Mouse (Mus musculus): Measurements from ENCODE around the gene Plxdc1. TPM values are rescaled to one million over a fixed set of nuclear protein-coding genes. Genes with fewer than 3 reads are reported as not detected.

Gene Plxdc1
- polyA plus RNA-seq, 1 experiment from 2014 or later = 0.18 TPM

GRCm38 (mm10) chr11:97928905-97929304 lies 57.3 kb downstream of the Plxdc1 start:
- Histone ChIP-seq H3K36me3 (no peaks in the 10 kb centered on the region), H3K4me1 (no peaks in the 10 kb centered on the region), H3K27me3 (no peaks in the 10 kb centered on the region), H3K27ac (no peak overlapping the region), H3K4me2 (no peak overlapping the region), H3K9ac (no peak overlapping the region), H3K9me3 (no peaks in the 10 kb centered on the region), H3K4me3 (no peak overlapping the region)
- WGBS = 66% methylated on average over 4 of the region's 4 CpGs
- ATAC-seq (ENCODE audit: insufficient number of reproducible peaks, insufficient read depth, low FRiP score, low TSS enrichment, low read depth) = no peak

DNA sequence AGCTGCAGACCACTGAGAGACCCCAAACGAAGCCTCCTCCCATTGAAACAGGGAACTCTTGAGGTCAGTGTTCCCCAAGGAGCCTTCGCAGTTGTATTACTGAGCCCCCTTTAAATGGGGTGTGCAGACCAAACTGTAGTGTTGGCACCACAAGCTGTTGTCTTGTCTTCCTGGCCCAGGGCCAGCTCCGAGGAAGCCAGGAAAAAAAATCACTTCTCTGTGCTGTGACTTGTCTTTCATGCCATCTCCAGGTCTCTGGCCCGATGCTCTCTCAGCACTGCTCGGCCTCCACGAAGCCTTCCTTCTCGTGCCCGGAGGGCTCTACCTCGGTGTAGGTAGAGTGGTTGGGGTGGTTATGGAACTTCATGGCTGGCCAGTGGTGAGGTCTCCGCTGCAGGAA lies 62.0 kb downstream of the Plxdc1 start:
- Histone ChIP-seq H3K27me3 (no peaks in the 10 kb centered on the region), H3K4me1 (no peaks in the 10 kb centered on the region), H3K4me3 (no peak overlapping the region), H3K27ac (no peak overlapping the region), H3K9me3 (no peaks in the 10 kb centered on the region), H3K36me3 (no peaks in the 10 kb centered on the region), H3K4me2 (no peak overlapping the region), H3K9ac (no peak overlapping the region)
- 90% methylated on average over 10 of the region's 10 CpGs for WGBS
- ATAC-seq (ENCODE audit: insufficient number of reproducible peaks, insufficient read depth, low FRiP score, low TSS enrichment, low read depth) = no peak

DNA sequence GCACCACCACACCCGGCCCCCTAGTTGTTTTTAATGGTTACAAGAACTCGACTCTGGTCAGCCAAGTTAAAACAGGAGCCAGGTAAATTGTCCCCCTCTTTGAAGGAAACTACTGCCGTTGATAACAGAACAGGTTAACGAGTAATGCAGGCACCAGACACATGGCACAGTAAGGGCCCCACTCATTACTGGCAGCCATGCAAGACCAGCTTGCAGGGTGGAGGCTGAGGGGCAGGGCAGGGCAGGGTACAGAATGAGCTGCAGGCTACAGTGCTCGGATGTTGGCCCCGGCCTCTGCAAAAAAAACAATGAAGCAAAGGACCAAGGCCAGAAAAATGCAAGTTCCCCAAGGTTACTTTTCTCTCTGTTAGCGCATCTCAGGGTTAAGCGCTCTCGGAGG lies 62.6 kb downstream of the Plxdc1 start:
- ATAC-seq (ENCODE audit: insufficient number of reproducible peaks, insufficient read depth, low FRiP score, low TSS enrichment, low read depth) = no peak
- Histone ChIP-seq H3K9me3 (no peaks in the 10 kb centered on the region), H3K27ac (no peak overlapping the region), H3K4me3 (no peak overlapping the region), H3K36me3 (no peaks in the 10 kb centered on the region), H3K4me2 (no peak overlapping the region), H3K27me3 (no peaks in the 10 kb centered on the region), H3K9ac (no peak overlapping the region), H3K4me1 (no peaks in the 10 kb centered on the region)
- 80% methylated on average over 9 of the region's 9 CpGs for WGBS

- Histone ChIP-seq H3K4me3 (no peak overlapping the region), H3K36me3 (no peaks in the 10 kb centered on the region), H3K27ac (no peak overlapping the region), H3K4me2 (no peak overlapping the region), H3K9ac (no peak overlapping the region), H3K9me3 (no peaks in the 10 kb centered on the region), H3K27me3 (no peaks in the 10 kb centered on the region), H3K4me1 (no peaks in the 10 kb centered on the region)
- WGBS = 88% methylated on average over 6 of the region's 6 CpGs
- no peak for ATAC-seq (ENCODE audit: insufficient number of reproducible peaks, insufficient read depth, low FRiP score, low TSS enrichment, low read depth)
Observed at GRCm38 (mm10) chr11:97915974-97916503, 70.2 kb downstream of the Plxdc1 start.

DNA sequence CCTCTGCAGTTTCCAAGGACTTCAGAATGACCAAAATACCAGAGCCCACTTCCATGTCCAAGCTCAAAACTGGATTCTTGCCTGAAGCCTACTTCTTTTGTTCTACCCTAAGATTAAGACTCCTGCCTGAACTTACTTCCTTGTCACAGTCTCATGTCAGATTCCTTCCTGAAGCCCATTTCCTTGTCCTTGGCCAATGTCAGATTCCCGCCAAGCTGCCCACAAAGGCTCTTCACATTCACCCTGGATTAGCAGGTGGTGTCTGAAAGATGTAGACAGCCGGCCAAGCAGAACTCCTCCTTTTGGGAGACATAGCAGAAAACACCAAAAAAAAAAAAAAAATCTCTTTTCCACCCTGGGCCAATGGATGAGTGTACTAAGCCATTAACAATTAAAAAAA lies 70.8 kb downstream of the Plxdc1 start:
- Histone ChIP-seq H3K27me3 (no peaks in the 10 kb centered on the region), H3K36me3 (no peaks in the 10 kb centered on the region), H3K9ac (no peak overlapping the region), H3K4me3 (no peak overlapping the region), H3K4me2 (no peak overlapping the region), H3K27ac (no peak overlapping the region), H3K9me3 (no peaks in the 10 kb centered on the region), H3K4me1 (no peaks in the 10 kb centered on the region)
- 90% methylated on average over 2 of the region's 2 CpGs for WGBS
- ATAC-seq (ENCODE audit: insufficient number of reproducible peaks, insufficient read depth, low FRiP score, low TSS enrichment, low read depth) = no peak

GRCm38 (mm10) chr11:97913111-97913510 lies 73.1 kb downstream of the Plxdc1 start:
- Histone ChIP-seq H3K36me3 (no peaks in the 10 kb centered on the region), H3K27me3 (no peaks in the 10 kb centered on the region), H3K4me1 (no peaks in the 10 kb centered on the region), H3K4me3 (no peak overlapping the region), H3K4me2 (no peak overlapping the region), H3K9me3 (no peaks in the 10 kb centered on the region), H3K27ac (no peak overlapping the region), H3K9ac (no peak overlapping the region)
- 87% methylated on average over 14 of the region's 14 CpGs for WGBS
- no peak for ATAC-seq (ENCODE audit: insufficient number of reproducible peaks, insufficient read depth, low FRiP score, low TSS enrichment, low read depth)

- no peak for ATAC-seq (ENCODE audit: insufficient number of reproducible peaks, insufficient read depth, low FRiP score, low TSS enrichment, low read depth)
- Histone ChIP-seq H3K4me2 (no peak overlapping the region), H3K9ac (no peak overlapping the region), H3K27ac (no peak overlapping the region), H3K4me3 (no peak overlapping the region), H3K36me3 (no peaks in the 10 kb centered on the region), H3K9me3 (no peaks in the 10 kb centered on the region), H3K4me1 (no peaks in the 10 kb centered on the region), H3K27me3 (0 out of 2 replicates have a peak, but pooled peaks cover 3% of the 10 kb centered on the region)
- 85% methylated on average over 11 of the region's 11 CpGs for WGBS
Observed at GRCm38 (mm10) chr11:97908634-97909348, 77.5 kb downstream of the Plxdc1 start.

GRCm38 (mm10) chr11:97907935-97908334 lies 78.3 kb downstream of the Plxdc1 start:
- no peak overlapping the region for H3K4me3 ChIP-seq
- no peak overlapping the region for H3K9ac ChIP-seq
- 80% methylated on average over 5 of the region's 5 CpGs for WGBS
- no peak for ATAC-seq (ENCODE audit: insufficient number of reproducible peaks, insufficient read depth, low FRiP score, low TSS enrichment, low read depth)
- H3K4me1 ChIP-seq = no peaks in the 10 kb centered on the region
- H3K27ac ChIP-seq = no peak overlapping the region
- H3K36me3 ChIP-seq = no peaks in the 10 kb centered on the region
- no peak overlapping the region for H3K4me2 ChIP-seq
- H3K27me3 ChIP-seq = 0 out of 2 replicates have a peak, but pooled peaks cover 3% of the 10 kb centered on the region
- no peaks in the 10 kb centered on the region for H3K9me3 ChIP-seq

DNA sequence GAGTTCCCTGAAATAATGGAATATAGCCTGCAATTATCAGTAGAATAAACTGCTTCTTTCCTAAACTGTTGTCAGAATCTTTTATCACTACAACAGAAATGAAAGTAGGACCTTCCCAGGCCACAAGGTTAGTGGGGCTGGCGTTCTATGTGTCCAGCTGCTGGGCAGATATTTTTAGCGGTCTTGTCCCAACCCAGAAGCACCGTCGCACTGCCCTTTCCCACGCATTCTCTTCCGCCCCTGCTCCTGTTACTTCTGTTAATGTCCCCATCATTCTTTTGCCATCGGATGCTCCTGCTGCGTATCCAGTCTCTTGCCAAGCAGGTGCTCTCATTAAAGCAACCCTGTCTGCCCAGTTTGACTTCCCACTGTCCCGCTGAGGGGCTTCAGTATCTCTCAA lies 79.3 kb downstream of the Plxdc1 start:
- WGBS = 90% methylated on average over 9 of the region's 9 CpGs
- no peak overlapping the region for H3K27ac ChIP-seq
- H3K4me2 ChIP-seq = no peak overlapping the region

DNA sequence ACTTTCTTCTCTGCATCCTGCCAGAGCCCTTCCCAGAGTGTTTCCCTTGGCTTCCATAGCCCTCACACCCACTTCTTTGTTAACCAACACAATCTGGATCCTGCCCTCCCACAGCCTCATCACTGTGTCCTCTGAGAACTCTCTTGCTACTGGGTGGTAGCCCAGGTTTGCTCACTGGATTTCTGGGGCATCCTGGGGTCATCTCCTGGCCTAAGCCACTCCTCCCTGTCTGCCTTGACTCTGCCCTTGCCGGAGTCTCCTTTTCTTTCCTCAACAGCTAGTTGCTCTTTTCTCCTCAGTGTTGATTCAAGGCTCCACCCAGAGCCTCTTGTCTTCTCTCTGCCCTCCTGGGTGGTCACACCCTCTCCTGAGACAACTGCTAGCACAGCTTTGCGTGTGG lies 80.3 kb downstream of the Plxdc1 start:
- no peaks in the 10 kb centered on the region for H3K9me3 ChIP-seq
- H3K27me3 ChIP-seq = 0 out of 2 replicates have a peak, but pooled peaks cover 3% of the 10 kb centered on the region
- H3K4me1 ChIP-seq = no peaks in the 10 kb centered on the region
- WGBS = 72% methylated on average over 2 of the region's 2 CpGs
- H3K4me2 ChIP-seq = no peak overlapping the region
- H3K4me3 ChIP-seq = no peak overlapping the region
- H3K27ac ChIP-seq = no peak overlapping the region
- H3K9ac ChIP-seq = no peak overlapping the region
- ATAC-seq (ENCODE audit: insufficient number of reproducible peaks, insufficient read depth, low FRiP score, low TSS enrichment, low read depth) = no peak
- no peaks in the 10 kb centered on the region for H3K36me3 ChIP-seq

More for the DNA sequence above, 79.3 kb downstream of the Plxdc1 start:
- no peaks in the 10 kb centered on the region for H3K9me3 ChIP-seq
- ATAC-seq (ENCODE audit: insufficient number of reproducible peaks, insufficient read depth, low FRiP score, low TSS enrichment, low read depth) = no peak
- H3K27me3 ChIP-seq = 0 out of 2 replicates have a peak, but pooled peaks cover 3% of the 10 kb centered on the region
- no peak overlapping the region for H3K9ac ChIP-seq
- no peak overlapping the region for H3K4me3 ChIP-seq
- H3K4me1 ChIP-seq = no peaks in the 10 kb centered on the region
- H3K36me3 ChIP-seq = no peaks in the 10 kb centered on the region

DNA sequence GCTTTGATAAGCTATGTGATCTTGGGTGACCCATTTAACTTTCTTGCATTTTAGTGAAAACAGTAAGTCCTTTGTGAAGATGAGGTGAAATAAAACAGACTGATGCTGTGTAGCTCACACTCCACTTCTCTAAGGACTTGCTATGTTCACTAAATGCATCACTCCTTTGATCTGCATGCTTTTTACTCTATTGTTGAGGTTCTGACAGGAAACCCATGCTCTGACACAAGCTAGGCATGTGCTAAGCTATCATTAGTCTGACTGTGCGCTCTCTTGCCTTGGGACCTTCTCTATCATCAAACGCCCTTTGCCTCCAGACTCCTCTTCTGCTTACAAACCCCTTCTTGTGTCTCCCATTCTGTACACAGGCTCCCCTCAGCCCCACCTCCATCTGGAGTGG lies 80.7 kb downstream of the Plxdc1 start:
- no peak overlapping the region for H3K27ac ChIP-seq
- H3K27me3 ChIP-seq = 0 out of 2 replicates have a peak, but pooled peaks cover 3% of the 10 kb centered on the region
- WGBS = 83% methylated on average over 2 of the region's 2 CpGs
- no peak for ATAC-seq (ENCODE audit: insufficient number of reproducible peaks, insufficient read depth, low FRiP score, low TSS enrichment, low read depth)
- no peak overlapping the region for H3K9ac ChIP-seq
- H3K4me1 ChIP-seq = no peaks in the 10 kb centered on the region
- H3K36me3 ChIP-seq = no peaks in the 10 kb centered on the region
- no peak overlapping the region for H3K4me3 ChIP-seq
- H3K9me3 ChIP-seq = no peaks in the 10 kb centered on the region
- H3K4me2 ChIP-seq = no peak overlapping the region

GRCm38 (mm10) chr11:97904801-97905200 lies 81.4 kb downstream of the Plxdc1 start:
- ATAC-seq (ENCODE audit: insufficient number of reproducible peaks, insufficient read depth, low FRiP score, low TSS enrichment, low read depth) = no peak
- Histone ChIP-seq H3K27me3 (0 out of 2 replicates have a peak, but pooled peaks cover 3% of the 10 kb centered on the region), H3K4me2 (no peak overlapping the region), H3K9ac (no peak overlapping the region), H3K4me1 (no peaks in the 10 kb centered on the region), H3K4me3 (no peak overlapping the region), H3K36me3 (no peaks in the 10 kb centered on the region), H3K9me3 (no peaks in the 10 kb centered on the region), H3K27ac (no peak overlapping the region)
- WGBS = 79% methylated on average over 13 of the region's 13 CpGs
